Mouse (Mus musculus) ES-Bruce4 (cell line): ENCODE measurements at regions not wholly inside any gene's neighbourhood (a gene's known extent, or its start where the extent isn't known, plus 50 kb on each side); places are given as distances from the start of the nearest gene placed in this dataset.

Source experiments
- H3K27ac ChIP-seq: 2 replicates; pipeline ENCODE4 v1.5.1; 2012; ENCODE audit warnings: low read length, inconsistent platforms; ENCODE audit not compliant: insufficient read depth
- H3K27me3 ChIP-seq: 2 replicates; pipeline ENCODE4 v1.6.1; 2012; ENCODE audit warnings: mild to moderate bottlenecking, low read length, inconsistent platforms; ENCODE audit not compliant: control insufficient read depth, poor library complexity, insufficient read depth, severe bottlenecking
- H3K36me3 ChIP-seq: 2 replicates; pipeline ENCODE4 v1.6.1; 2012; ENCODE audit warnings: inconsistent platforms, mild to moderate bottlenecking, low read length, moderate library complexity; ENCODE audit not compliant: control insufficient read depth, poor library complexity, insufficient read depth, severe bottlenecking
- H3K4me1 ChIP-seq: one replicate; pipeline ENCODE4 v1.8.1; 2011; ENCODE audit warnings: low read length; ENCODE audit not compliant: control insufficient read depth, insufficient read depth
- H3K4me3 ChIP-seq: 2 replicates; pipeline ENCODE4 v1.5.1; 2011; ENCODE audit warnings: low read depth, mild to moderate bottlenecking, low read length
- H3K9ac ChIP-seq: 2 replicates; pipeline ENCODE4 v1.6.1; 2012; ENCODE audit warnings: low read depth, mild to moderate bottlenecking, inconsistent platforms; ENCODE audit not compliant: poor library complexity, severe bottlenecking
- H3K9me3 ChIP-seq: replicated peaks from 2 replicates; pipeline ENCODE4 v1.6.1; 2012; ENCODE audit warnings: mild to moderate bottlenecking, low read length, inconsistent platforms; ENCODE audit not compliant: control insufficient read depth, poor library complexity, insufficient read depth, severe bottlenecking
- CTCF ChIP-seq: IDR thresholded peaks from one replicate; pipeline ENCODE4 v1.8.1; 2011; ENCODE audit warnings: low read depth, low read length
- EP300 ChIP-seq: IDR thresholded peaks from 2 replicates; pipeline ENCODE4 v1.6.1; 2011; ENCODE audit warnings: low read depth, low read length; ENCODE audit not compliant: insufficient read depth
- POLR2A ChIP-seq: IDR thresholded peaks from one replicate; pipeline ENCODE4 v1.8.1; 2011; ENCODE audit warnings: low read length; ENCODE audit not compliant: insufficient read depth

GRCm38 (mm10) chr10:98624103-98624502 lies 290.1 kb upstream of the Atp2b1 start:
- Histone ChIP-seq H3K36me3 (no peaks in the 10 kb centered on the region), H3K9me3 (no peaks in the 10 kb centered on the region), H3K4me3 (no peak overlapping the region), H3K4me1 (no peaks in the 10 kb centered on the region), H3K27ac (no peak overlapping the region), H3K9ac (no peak overlapping the region), H3K27me3 (no peaks in the 10 kb centered on the region)
- no peak for TF ChIP-seq POLR2A
- TF ChIP-seq CTCF = no peak
- TF ChIP-seq EP300 = no peak

- TF ChIP-seq POLR2A (no peak), CTCF (no peak), EP300 (no peak)
- Histone ChIP-seq H3K4me3 (no peak overlapping the region), H3K9ac (no peak overlapping the region), H3K27me3 (no peaks in the 10 kb centered on the region), H3K4me1 (no peaks in the 10 kb centered on the region), H3K9me3 (no peaks in the 10 kb centered on the region), H3K36me3 (no peaks in the 10 kb centered on the region), H3K27ac (no peak overlapping the region)
These were observed 289.4 kb upstream of the Atp2b1 start for GRCm38 (mm10) chr10:98624681-98625321.

GRCm38 (mm10) chr10:98628191-98628590 lies 286.0 kb upstream of the Atp2b1 start:
- no peak overlapping the region for H3K27ac ChIP-seq

GRCm38 (mm10) chr10:98629248-98629647 lies 285.0 kb upstream of the Atp2b1 start:
- no peak for TF ChIP-seq CTCF
- no peak for TF ChIP-seq EP300
- TF ChIP-seq POLR2A = no peak
- no peak overlapping the region for H3K4me3 ChIP-seq
- no peak overlapping the region for H3K9ac ChIP-seq

More at GRCm38 (mm10) chr10:98628191-98628590, 286.0 kb upstream of the Atp2b1 start:
- no peaks in the 10 kb centered on the region for H3K27me3 ChIP-seq
- no peaks in the 10 kb centered on the region for H3K4me1 ChIP-seq
- H3K4me3 ChIP-seq = no peak overlapping the region
- H3K9ac ChIP-seq = no peak overlapping the region
- H3K36me3 ChIP-seq = no peaks in the 10 kb centered on the region
- TF ChIP-seq POLR2A (no peak), EP300 (no peak), CTCF (no peak)
- no peaks in the 10 kb centered on the region for H3K9me3 ChIP-seq

GRCm38 (mm10) chr10:98637759-98638611 lies 276.2 kb upstream of the Atp2b1 start:
- H3K9ac ChIP-seq = no peak overlapping the region
- no peak overlapping the region for H3K27ac ChIP-seq
- TF ChIP-seq POLR2A (no peak), CTCF (no peak), EP300 (no peak)
- no peaks in the 10 kb centered on the region for H3K36me3 ChIP-seq
- no peak overlapping the region for H3K4me3 ChIP-seq
- H3K9me3 ChIP-seq = no peaks in the 10 kb centered on the region
- H3K4me1 ChIP-seq = no peaks in the 10 kb centered on the region
- H3K27me3 ChIP-seq = no peaks in the 10 kb centered on the region

More at GRCm38 (mm10) chr10:98629248-98629647, 285.0 kb upstream of the Atp2b1 start:
- Histone ChIP-seq H3K27ac (no peak overlapping the region), H3K36me3 (no peaks in the 10 kb centered on the region), H3K9me3 (no peaks in the 10 kb centered on the region), H3K4me1 (no peaks in the 10 kb centered on the region), H3K27me3 (no peaks in the 10 kb centered on the region)

- Histone ChIP-seq H3K27me3 (no peaks in the 10 kb centered on the region), H3K9me3 (no peaks in the 10 kb centered on the region), H3K36me3 (no peaks in the 10 kb centered on the region), H3K9ac (no peak overlapping the region), H3K27ac (no peak overlapping the region), H3K4me1 (no peaks in the 10 kb centered on the region), H3K4me3 (no peak overlapping the region)
- TF ChIP-seq CTCF (no peak), POLR2A (no peak), EP300 (no peak)
These were observed 268.5 kb upstream of the Atp2b1 start for GRCm38 (mm10) chr10:98645681-98646122.
